In genomic region chr17:8986551-8986950, GRCm38 (mm10) we compare ENCODE assay signal across 17 mouse cellular contexts. TPM values are rescaled to one million over a fixed set of nuclear protein-coding genes. Genes with fewer than 3 reads are reported as not detected.
DNase-seq lines count a peak whose midpoint lies in the region; ATAC-seq lines count a peak whose summit lies in the region.
"Had no signal": no experiment of that assay in that cellular context is flagged by ENCODE, and none has a peak within 500 bp of the region (broad histone marks: within the 10 kb centered on the region; RNA-seq: fewer than 3 reads in every experiment).

No protein-coding gene starts in this region.

- H3K27me3 ChIP-seq in forebrain, embryonic 15.5 days, result no peaks in the 10 kb centered on the region
- H3K27me3 ChIP-seq in forebrain, embryonic 10.5 days (ENCODE audit: poor library complexity, severe bottlenecking), result no peaks in the 10 kb centered on the region
- H3K27me3 ChIP-seq: embryonic facial prominence, embryonic 15.5 days; limb, embryonic 15.5 days; lung, embryonic 15.5 days had no signal

- no peak for ATAC-seq in forebrain, embryonic 15.5 days (replicated peaks)
- ATAC-seq: CD4-positive, CD25-positive, alpha-beta regulatory T cell, adult 4 months; intestine, embryonic 16.5 days had no signal

- H3K4me3 ChIP-seq in forebrain, embryonic 15.5 days, result no peak overlapping the region
- no peak overlapping the region for H3K4me3 ChIP-seq in forebrain, embryonic 10.5 days
- H3K4me3 ChIP-seq: embryonic facial prominence, embryonic 15.5 days; gastrocnemius, adult 2 months; heart, embryonic 10.5 days; hindbrain, embryonic 10.5 days; limb, embryonic 15.5 days; lung, embryonic 15.5 days had no signal

- no peaks in the 10 kb centered on the region for H3K9me3 ChIP-seq in forebrain, embryonic 15.5 days
- no peaks in the 10 kb centered on the region for H3K9me3 ChIP-seq in forebrain, embryonic 10.5 days
- H3K9me3 ChIP-seq: embryonic facial prominence, embryonic 15.5 days; heart, embryonic 10.5 days; hindbrain, embryonic 10.5 days; limb, embryonic 15.5 days; lung, embryonic 15.5 days had no signal

- intact Hi-C loops in left cerebral cortex, postnatal 36 days (cut with DNase I), result no loop called here

- peaks cover 12% of the 10 kb centered on the region for H3K36me3 ChIP-seq in forebrain, embryonic 15.5 days
- H3K36me3 ChIP-seq in forebrain, embryonic 10.5 days (replicated peaks), result peaks cover 6% of the 10 kb centered on the region; the same call in 1 of the 2 replicates
- H3K36me3 ChIP-seq: embryonic facial prominence, embryonic 15.5 days; heart, embryonic 10.5 days; limb, embryonic 15.5 days; lung, embryonic 15.5 days had no signal

- H3K9ac ChIP-seq in forebrain, embryonic 15.5 days (replicated peaks), result no peak overlapping the region
- H3K9ac ChIP-seq: embryonic facial prominence, embryonic 15.5 days; limb, embryonic 15.5 days; lung, embryonic 15.5 days had no signal

- no peak overlapping the region for H3K4me2 ChIP-seq in forebrain, embryonic 15.5 days (replicated peaks)
- H3K4me2 ChIP-seq: embryonic facial prominence, embryonic 15.5 days; limb, embryonic 15.5 days; lung, embryonic 15.5 days had no signal

- H3K4me1 ChIP-seq in forebrain, embryonic 15.5 days, result peaks cover 42% of the 10 kb centered on the region
- peaks cover 15% of the 10 kb centered on the region for H3K4me1 ChIP-seq in forebrain, embryonic 10.5 days

- DNase-seq in forebrain, embryonic 10.5 days (ENCODE audit: extremely low spot score, low spot score), result no peak
- peak; percentile 90 for DNase-seq in brain, adult 2 months (ENCODE audit: low read depth, low spot score)
- peak; percentile 60 to 81 for DNase-seq in layer of hippocampus, adult 18-20 months (ENCODE audit: low spot score in 2 of 2)
- peak; percentile 47 to 53 for DNase-seq in left cerebral cortex, postnatal 36 days (ENCODE audit: low spot score in 2 of 2)
- no peak for DNase-seq in thymus, postnatal 4 days
- DNase-seq in adrenal gland, postnatal 10 days, result no peak
- DNase-seq in thymus, postnatal 36 days, result no peak
- DNase-seq: gastrocnemius, adult 2 months; kidney, postnatal 25 days had no signal

- 52% methylated on average over 2 of the region's 2 CpGs for WGBS in forebrain, embryonic 15.5 days
- 79% methylated on average over 2 of the region's 2 CpGs for WGBS in forebrain, embryonic 10.5 days

- peak overlapping the region; percentile 10; the same call in 1 of the 2 replicates for H3K27ac ChIP-seq in forebrain, embryonic 15.5 days (replicated peaks)
- no peak overlapping the region for H3K27ac ChIP-seq in forebrain, embryonic 10.5 days
- H3K27ac ChIP-seq: embryonic facial prominence, embryonic 15.5 days; gastrocnemius, adult 2 months; heart, embryonic 10.5 days; hindbrain, embryonic 10.5 days; limb, embryonic 15.5 days; lung, embryonic 15.5 days had no signal

RNA-seq across cellular contexts. Expression of gene 1700010I14Rik, which starts 1.6 kb away (rescaled TPM):
- polyA plus RNA-seq in forebrain, embryonic 15.5 days (2015; fragmentation: Nextera tagmentation; extraction: Ambion mirVana), result 1.3 and 1.5 TPM in 2 replicates
- 2.8 and 3.1 TPM in 2 replicates for polyA plus RNA-seq in forebrain, embryonic 10.5 days (2016; fragmentation: Nextera tagmentation; extraction: Ambion mirVana)
- 1 to 10 TPM; 1.6 to 1.7 TPM for total RNA-seq in layer of hippocampus, adult 18-20 months (2021)
- 1 to 10 TPM in 1 of 2 experiments, under 1 TPM in 1; 0.94 to 1.6 TPM for total RNA-seq in left cerebral cortex, postnatal 36 days (2021)
- 1 to 10 TPM; 1.7 to 2.3 TPM for total RNA-seq in adrenal gland, postnatal 10 days (2021)

Comparison
In these comparisons a context has a peak if more than half of its experiments do, and no peak if none do; other contexts are left out.
1. DNase-seq: peak in brain, adult 2 months (single experiment), layer of hippocampus, adult 18-20 months (2 of 2) and left cerebral cortex, postnatal 36 days (2 of 2); none in forebrain, embryonic 10.5 days (single experiment), thymus, postnatal 4 days (single experiment), adrenal gland, postnatal 10 days (single experiment) and thymus, postnatal 36 days (0 of 2).